Comparison of ENCODE assay signal across 14 mouse cellular contexts in genomic region chr12:48146117-48146516, GRCm38 (mm10).
A peak's percentile ranks its signal among the peaks of the same experiment; 100 is the strongest.
DNase-seq lines count a peak whose midpoint lies in the region; ATAC-seq and TF ChIP-seq lines count a peak whose summit lies in the region.
"Had no signal": no experiment of that assay in that cellular context is flagged by ENCODE, and none has a peak within 500 bp of the region (broad histone marks: within the 10 kb centered on the region; RNA-seq: fewer than 3 reads in every experiment).

No protein-coding gene starts in this region.

- H3K36me3 ChIP-seq in hindbrain, embryonic 14.5 days (replicated peaks; ENCODE audit: control insufficient read depth, insufficient read depth) = no peaks in the 10 kb centered on the region
- no peaks in the 10 kb centered on the region for H3K36me3 ChIP-seq in hindbrain, embryonic 12.5 days
- H3K36me3 ChIP-seq in midbrain, embryonic 15.5 days (replicated peaks) = no peaks in the 10 kb centered on the region
- no peaks in the 10 kb centered on the region for H3K36me3 ChIP-seq in midbrain, embryonic 10.5 days
- H3K36me3 ChIP-seq in stomach, postnatal 0 days (ENCODE audit: control insufficient read depth, insufficient read depth, low read length) = no peaks in the 10 kb centered on the region
- H3K36me3 ChIP-seq: heart, embryonic 10.5 days; intestine, embryonic 15.5 days had no signal

- H3K4me2 ChIP-seq in hindbrain, embryonic 14.5 days (replicated peaks) = no peak overlapping the region
- no peak overlapping the region for H3K4me2 ChIP-seq in hindbrain, embryonic 12.5 days (replicated peaks)
- no peak overlapping the region for H3K4me2 ChIP-seq in midbrain, embryonic 15.5 days
- no peak overlapping the region for H3K4me2 ChIP-seq in stomach, postnatal 0 days (replicated peaks; ENCODE audit: low read depth)
- H3K4me2 ChIP-seq: intestine, embryonic 15.5 days had no signal

- no peak overlapping the region for H3K9ac ChIP-seq in hindbrain, embryonic 14.5 days
- H3K9ac ChIP-seq in hindbrain, embryonic 12.5 days = no peak overlapping the region
- H3K9ac ChIP-seq in midbrain, embryonic 15.5 days = no peak overlapping the region
- no peak overlapping the region for H3K9ac ChIP-seq in stomach, postnatal 0 days (ENCODE audit: low read length)
- H3K9ac ChIP-seq: intestine, embryonic 15.5 days; liver, postnatal 0 days had no signal

- H3K9me3 ChIP-seq in hindbrain, embryonic 14.5 days (ENCODE audit: control insufficient read depth, low read length) = no peaks in the 10 kb centered on the region
- no peaks in the 10 kb centered on the region for H3K9me3 ChIP-seq in hindbrain, embryonic 12.5 days (replicated peaks)
- no peaks in the 10 kb centered on the region for H3K9me3 ChIP-seq in midbrain, embryonic 15.5 days
- H3K9me3 ChIP-seq in midbrain, embryonic 10.5 days (replicated peaks) = no peaks in the 10 kb centered on the region
- H3K9me3 ChIP-seq in stomach, postnatal 0 days (ENCODE audit: control insufficient read depth, low read length) = no peaks in the 10 kb centered on the region
- H3K9me3 ChIP-seq: heart, embryonic 10.5 days; intestine, embryonic 15.5 days had no signal

- TF ChIP-seq CTCF in stomach, postnatal 0 days (IDR thresholded peaks at IDR 0.05; ENCODE audit: low read depth) = peak; percentile 41

- DNase-seq in hindbrain, embryonic 14.5 days (ENCODE audit: low spot score) = peak; percentile 36
- no peak for DNase-seq in midbrain, embryonic 10.5 days (ENCODE audit: low spot score)
- DNase-seq in R1 (ENCODE audit: low read depth, low spot score) = peak; percentile 12
- no peak for DNase-seq in stomach, postnatal 0 days (ENCODE audit: low spot score)
- DNase-seq in yolk sac, embryonic 10.5 days (ENCODE audit: low spot score) = no peak
- DNase-seq: cerebellum, adult 18-20 months; gastrocnemius, postnatal 14 days; liver, postnatal 0 days; thymus, postnatal 36 days had no signal

- H3K4me1 ChIP-seq in hindbrain, embryonic 14.5 days (replicated peaks; ENCODE audit: control insufficient read depth, insufficient read depth, low read length) = no peaks in the 10 kb centered on the region
- H3K4me1 ChIP-seq in hindbrain, embryonic 12.5 days = no peaks in the 10 kb centered on the region
- no peaks in the 10 kb centered on the region for H3K4me1 ChIP-seq in midbrain, embryonic 15.5 days
- H3K4me1 ChIP-seq in midbrain, embryonic 10.5 days = no peaks in the 10 kb centered on the region
- no peaks in the 10 kb centered on the region for H3K4me1 ChIP-seq in stomach, postnatal 0 days (replicated peaks; ENCODE audit: control insufficient read depth, insufficient read depth)
- H3K4me1 ChIP-seq: heart, embryonic 10.5 days; intestine, embryonic 15.5 days had no signal

- no peak for ATAC-seq in hindbrain, embryonic 14.5 days (ENCODE audit: low FRiP score)
- ATAC-seq in hindbrain, embryonic 12.5 days (ENCODE audit: low FRiP score) = no peak
- ATAC-seq in midbrain, embryonic 15.5 days (replicated peaks) = 0 out of 2 replicates have a peak, but pooled peaks have one; percentile 33
- no peak for ATAC-seq in stomach, postnatal 0 days (ENCODE audit: low FRiP score, low TSS enrichment)
- ATAC-seq: intestine, embryonic 15.5 days; liver, postnatal 0 days had no signal

- no peaks in the 10 kb centered on the region for H3K27me3 ChIP-seq in hindbrain, embryonic 14.5 days (ENCODE audit: control insufficient read depth, insufficient read depth, low read length)
- H3K27me3 ChIP-seq in hindbrain, embryonic 12.5 days = no peaks in the 10 kb centered on the region
- no peaks in the 10 kb centered on the region for H3K27me3 ChIP-seq in midbrain, embryonic 15.5 days (replicated peaks)
- H3K27me3 ChIP-seq in midbrain, embryonic 10.5 days (ENCODE audit: low read depth, poor library complexity, severe bottlenecking) = no peaks in the 10 kb centered on the region
- no peaks in the 10 kb centered on the region for H3K27me3 ChIP-seq in stomach, postnatal 0 days (ENCODE audit: control insufficient read depth, insufficient read depth, low read length)
- H3K27me3 ChIP-seq: intestine, embryonic 15.5 days had no signal

- no peak for TF ChIP-seq EP300 in stomach, postnatal 0 days (optimal IDR thresholded peaks at IDR 0.05)

- H3K4me3 ChIP-seq in hindbrain, embryonic 14.5 days (replicated peaks; ENCODE audit: low read length) = no peak overlapping the region
- H3K4me3 ChIP-seq in hindbrain, embryonic 12.5 days = no peak overlapping the region
- no peak overlapping the region for H3K4me3 ChIP-seq in midbrain, embryonic 15.5 days
- no peak overlapping the region for H3K4me3 ChIP-seq in midbrain, embryonic 10.5 days
- no peak overlapping the region for H3K4me3 ChIP-seq in stomach, postnatal 0 days (ENCODE audit: low read depth, low read length)
- H3K4me3 ChIP-seq: heart, embryonic 10.5 days; intestine, embryonic 15.5 days; myocyte had no signal

- no peak overlapping the region for H3K27ac ChIP-seq in hindbrain, embryonic 14.5 days
- H3K27ac ChIP-seq in hindbrain, embryonic 12.5 days = no peak overlapping the region
- H3K27ac ChIP-seq in midbrain, embryonic 15.5 days = no peak overlapping the region
- no peak overlapping the region for H3K27ac ChIP-seq in midbrain, embryonic 10.5 days (replicated peaks)
- H3K27ac ChIP-seq in stomach, postnatal 0 days (replicated peaks) = no peak overlapping the region
- H3K27ac ChIP-seq: heart, embryonic 10.5 days; intestine, embryonic 15.5 days had no signal

Comparison
In these comparisons a context has a peak if more than half of its experiments do, and no peak if none do; other contexts are left out.
1. DNase-seq: peak in hindbrain, embryonic 14.5 days (single experiment) and R1 (single experiment); none in midbrain, embryonic 10.5 days (single experiment), stomach, postnatal 0 days (single experiment) and yolk sac, embryonic 10.5 days (single experiment).